In the genomic region with DNA sequence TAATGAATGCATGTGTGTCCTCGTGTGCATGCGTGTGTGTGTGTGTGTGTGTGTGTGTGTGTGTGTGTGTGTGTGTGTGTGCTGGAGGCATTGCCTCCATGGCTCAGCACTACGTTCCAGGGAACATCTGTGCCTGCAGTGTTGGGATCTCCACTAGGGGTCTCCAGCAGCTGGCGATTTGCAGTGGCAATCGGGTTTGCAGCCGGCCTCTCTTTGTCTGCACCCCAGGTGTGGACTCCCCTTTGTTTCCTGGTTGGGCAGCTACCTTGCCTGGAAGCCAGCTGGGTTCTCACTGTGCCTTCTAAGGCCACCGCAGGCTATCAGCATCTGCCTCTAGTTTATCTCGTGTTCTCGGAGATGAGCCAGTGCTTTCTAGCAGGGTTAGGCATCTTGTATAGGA, we compare ENCODE assay signal across 8 mouse cellular contexts. TPM values are rescaled to one million over a fixed set of nuclear protein-coding genes. Genes with fewer than 3 reads are reported as not detected.
DNase-seq lines count a peak whose midpoint lies in the region; ATAC-seq and TF ChIP-seq lines count a peak whose summit lies in the region.

No protein-coding gene starts in this region.

- WGBS in bone marrow, adult 2 months = 3% methylated on average over 9 of the region's 9 CpGs
- 2% methylated on average over 9 of the region's 9 CpGs for WGBS in hindbrain, embryonic 10.5 days

- peaks cover 32% of the 10 kb centered on the region for H3K27me3 ChIP-seq in hindbrain, embryonic 10.5 days (ENCODE audit: insufficient read depth, poor library complexity, severe bottlenecking)

- no peaks in the 10 kb centered on the region for H3K4me1 ChIP-seq in bone marrow, adult 2 months (ENCODE audit: control insufficient read depth, insufficient read depth, low read length)
- H3K4me1 ChIP-seq in hindbrain, embryonic 10.5 days (replicated peaks) = peaks cover 11% of the 10 kb centered on the region

- TF ChIP-seq CTCF in bone marrow, adult 2 months (IDR thresholded peaks at IDR 0.05; ENCODE audit: control insufficient read depth, insufficient read depth, low read length) = peak; percentile 78

- ATAC-seq in CD4-positive, CD25-positive, alpha-beta regulatory T cell, adult 4 months = peak; percentile 85

- no peaks in the 10 kb centered on the region for H3K9me3 ChIP-seq in hindbrain, embryonic 10.5 days

- no peak overlapping the region for H3K27ac ChIP-seq in bone marrow, adult 2 months (ENCODE audit: control insufficient read depth, insufficient read depth, low read depth, low read length, poor library complexity)
- peak overlapping the region; percentile 86 for H3K27ac ChIP-seq in hindbrain, embryonic 10.5 days

- no peak overlapping the region for H3K4me3 ChIP-seq in bone marrow, adult 2 months (replicated peaks; ENCODE audit: control insufficient read depth, low read depth, low read length)
- H3K4me3 ChIP-seq in hindbrain, embryonic 10.5 days = peak overlapping the region; percentile 23; the same call in 1 of the 2 replicates

- TF ChIP-seq POLR2A in bone marrow, adult 2 months (IDR thresholded peaks at IDR 0.05; ENCODE audit: borderline replicate concordance, control insufficient read depth, low read depth, low read length) = no peak

- no peaks in the 10 kb centered on the region for H3K36me3 ChIP-seq in hindbrain, embryonic 10.5 days

- peak; percentile 92 for DNase-seq in forelimb bud, embryonic 11.5 days (ENCODE audit: low read depth, low spot score)
- DNase-seq in hindbrain, embryonic 10.5 days (ENCODE audit: low spot score) = peak; percentile 88
- DNase-seq in layer of hippocampus, postnatal 14 days (ENCODE audit: low spot score in 2 of 2) = peak; percentile 61 to 64
- peak; percentile 76 for DNase-seq in lung, postnatal 25 days (ENCODE audit: low spot score)
- peak; percentile 28 for DNase-seq in retina, adult 2 months (ENCODE audit: low read depth, low spot score)
- peak; percentile 58 to 64 for DNase-seq in thymus, postnatal 36 days

RNA-seq across cellular contexts. Expression of a gene that starts 4.9 kb away (rescaled TPM):
- polyA plus RNA-seq in CD4-positive, CD25-positive, alpha-beta regulatory T cell, adult 4 months (2017; shearing (Covaris generic)) = 10 to 100 TPM in 1 of 2 experiments, 1 to 10 TPM in 1; 3.1 to 10.5 TPM
- 3.2 and 7.3 TPM in 2 replicates for polyA plus RNA-seq in bone marrow, adult 2 months (2011; ENCODE audit: insufficient read depth, insufficient read length, low replicate concordance, missing spikeins)
- 13.4 and 13.5 TPM in 2 replicates for polyA plus RNA-seq in hindbrain, embryonic 10.5 days (2016; fragmentation: Nextera tagmentation; extraction: Ambion mirVana)
- total RNA-seq in layer of hippocampus, postnatal 14 days (2021) = 10 to 100 TPM; 28.5 to 33.4 TPM

RNA-seq across cellular contexts. Expression of a gene that starts 56.0 kb away (rescaled TPM):
- polyA plus RNA-seq in CD4-positive, CD25-positive, alpha-beta regulatory T cell, adult 4 months (2017; shearing (Covaris generic)) = not detected
- polyA plus RNA-seq in bone marrow, adult 2 months (2011; ENCODE audit: insufficient read depth, insufficient read length, low replicate concordance, missing spikeins) = not detected in 2 replicates
- polyA plus RNA-seq in hindbrain, embryonic 10.5 days (2016; fragmentation: Nextera tagmentation; extraction: Ambion mirVana) = 0.24 TPM in 1 of 2 replicates, not detected in the other
- under 1 TPM in 1 of 2 experiments, not detected in 1; 0.30 TPM for total RNA-seq in layer of hippocampus, postnatal 14 days (2021)

Comparison
In these comparisons a context has a peak if more than half of its experiments do, and no peak if none do; other contexts are left out.
1. DNase-seq: peak in every context shown above with its lines; median percentile 92 in forelimb bud, embryonic 11.5 days; 88 in hindbrain, embryonic 10.5 days; 76 in lung, postnatal 25 days; 62 in layer of hippocampus, postnatal 14 days; 61 in thymus, postnatal 36 days; 28 in retina, adult 2 months.